Mouse (Mus musculus): ENCODE measurements around the gene Pin1. TPM values are rescaled to one million over a fixed set of nuclear protein-coding genes. Genes with fewer than 3 reads are reported as not detected.
"Not testable (repeated sequence)": the region's sequence is repeated elsewhere in the genome, so short reads cannot be mapped to it uniquely, and the experiment has no call there.

Pin1 gene
- 48.3 and 52.3 TPM in 2 replicates for polyA plus RNA-seq (2015; fragmentation: Nextera tagmentation; extraction: Ambion mirVana)

DNA sequence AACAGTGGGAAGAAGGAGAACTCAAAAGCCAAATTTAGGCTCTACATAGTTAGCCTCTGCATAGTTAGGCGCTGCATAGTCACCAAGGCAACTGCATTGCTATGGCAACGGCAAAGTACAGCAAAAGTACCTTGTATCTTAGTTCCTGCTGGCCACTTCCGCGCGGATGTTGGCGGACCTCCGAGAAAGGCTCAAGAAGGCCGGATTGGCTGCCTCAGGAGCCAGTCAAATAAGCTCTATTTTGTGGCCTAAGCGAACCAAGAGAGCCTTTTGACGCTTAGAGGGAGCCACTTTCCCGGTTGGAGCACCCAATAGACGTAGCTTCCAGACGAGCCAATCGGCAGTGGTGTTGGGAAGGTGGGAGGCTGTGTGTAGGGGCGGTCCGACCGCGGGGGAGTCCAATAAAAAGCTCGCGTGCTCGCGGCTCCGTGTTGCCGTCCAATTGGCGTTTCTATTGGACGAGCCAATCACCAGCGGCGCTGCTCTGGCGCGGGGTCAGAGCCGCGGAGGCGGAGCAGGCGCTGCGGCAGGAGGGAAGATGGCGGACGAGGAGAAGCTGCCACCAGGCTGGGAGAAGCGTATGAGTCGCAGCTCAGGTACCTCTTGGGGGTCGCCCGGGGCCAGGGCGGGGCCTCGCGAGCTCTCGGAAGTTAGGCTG is at the start of gene Pin1:
Pin1 (plus strand) TSS at position 494 of the 658 bp plus-strand sequence.
- ATAC-seq (ENCODE audit: insufficient number of reproducible peaks, insufficient read depth, low FRiP score, low TSS enrichment, low read depth): peak; percentile 99
- WGBS: under 1% methylated on average over 45 of the region's 45 CpGs
- Histone ChIP-seq H3K27me3 (no peaks in the 10 kb centered on the region), H3K4me2 (peak within 1 kb of the TSS; percentile 76), H3K9me3 (no peaks in the 10 kb centered on the region), H3K4me1 (peaks cover 28% of the 10 kb centered on the region), H3K27ac (peak within 1 kb of the TSS; percentile 36; the same call in 1 of the 2 replicates), H3K4me3 (peak within 1 kb of the TSS; percentile 97), H3K36me3 (peaks cover 59% of the 10 kb centered on the region), H3K9ac (peak within 1 kb of the TSS; percentile 91)

DNA sequence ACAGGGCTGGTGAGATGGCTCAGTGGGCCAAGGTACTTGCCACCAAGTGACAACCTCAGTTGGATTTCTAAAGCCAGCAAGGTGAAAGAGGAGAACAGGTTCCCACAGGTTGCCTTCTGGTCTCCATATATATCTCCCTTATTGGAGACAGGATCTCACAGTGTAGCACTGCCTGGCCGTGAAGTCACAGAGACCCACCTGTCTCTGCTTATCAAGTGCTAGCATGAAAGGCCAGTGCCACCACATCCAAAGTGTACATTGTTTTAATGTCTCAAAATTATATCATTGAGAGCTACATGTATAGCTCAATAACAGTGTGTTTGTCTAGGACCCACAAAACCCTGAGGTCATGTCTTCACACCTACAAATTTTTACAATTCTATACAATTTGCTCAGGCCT is 45.6 kb upstream of the Pin1 start:
- WGBS: 89% methylated on average over 1 of the region's 1 CpGs
- Histone ChIP-seq H3K9me3 (no peaks in the 10 kb centered on the region), H3K9ac (no peak overlapping the region), H3K27ac (no peak overlapping the region), H3K4me3 (no peak overlapping the region; the same call in 1 of the 2 replicates), H3K4me2 (peak overlapping the region; percentile 64), H3K27me3 (no peaks in the 10 kb centered on the region), H3K4me1 (0 out of 2 replicates have a peak, but pooled peaks cover 4% of the 10 kb centered on the region), H3K36me3 (peaks cover 23% of the 10 kb centered on the region)
- no peak for ATAC-seq (ENCODE audit: insufficient number of reproducible peaks, insufficient read depth, low FRiP score, low TSS enrichment, low read depth)

DNA sequence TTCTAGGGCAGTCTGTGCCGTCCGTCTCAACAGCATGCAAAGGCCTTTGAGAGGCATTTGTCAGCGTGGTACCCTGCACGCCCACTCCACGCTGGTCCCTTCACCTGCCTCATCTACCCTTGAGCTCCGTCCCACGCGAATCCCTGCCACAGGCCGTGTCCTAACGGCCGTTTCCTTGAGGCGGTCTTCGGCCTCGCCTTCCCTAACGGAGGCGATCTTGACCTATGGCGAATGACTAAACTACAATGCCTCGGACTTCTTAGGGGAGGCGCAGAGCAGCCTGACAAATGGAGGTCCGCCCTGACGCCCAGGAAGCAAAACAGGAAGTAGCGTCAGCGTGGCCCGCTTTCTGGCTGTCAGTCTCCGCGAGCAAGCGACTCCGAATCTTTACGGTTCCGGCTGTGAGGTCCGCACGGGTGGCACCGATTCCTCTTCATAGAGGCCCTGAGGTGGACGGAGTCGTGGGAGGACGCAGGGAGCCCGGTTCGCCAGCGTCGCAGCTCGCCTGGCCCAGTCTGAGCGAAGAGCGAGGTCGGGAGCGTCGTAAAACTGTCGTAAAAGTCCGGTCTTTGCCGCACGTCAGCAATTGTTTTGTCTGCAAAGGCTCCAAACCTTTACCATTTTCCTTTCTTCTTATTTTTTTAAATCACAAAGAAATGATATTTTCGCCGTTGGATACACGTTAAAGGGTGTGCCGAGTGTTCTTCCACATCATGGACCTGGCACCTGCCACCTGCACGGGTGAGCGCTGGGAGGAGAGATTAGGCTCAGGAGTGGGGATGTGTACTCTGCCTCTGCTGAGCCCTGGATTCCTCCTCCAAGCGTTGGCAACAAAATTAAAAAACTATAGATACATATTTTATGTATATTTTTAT is 44.6 kb upstream of the Pin1 start:
- Histone ChIP-seq H3K9ac (peak overlapping the region; percentile 91), H3K4me1 (0 out of 2 replicates have a peak, but pooled peaks cover 4% of the 10 kb centered on the region), H3K4me2 (peak overlapping the region; percentile 64), H3K27me3 (no peaks in the 10 kb centered on the region), H3K4me3 (peak overlapping the region; percentile 77), H3K27ac (peak overlapping the region; percentile 98), H3K36me3 (peaks cover 18% of the 10 kb centered on the region), H3K9me3 (no peaks in the 10 kb centered on the region)
- peak; percentile 81 for ATAC-seq (ENCODE audit: insufficient number of reproducible peaks, insufficient read depth, low FRiP score, low TSS enrichment, low read depth)
- WGBS: under 1% methylated on average over 57 of the region's 57 CpGs

DNA sequence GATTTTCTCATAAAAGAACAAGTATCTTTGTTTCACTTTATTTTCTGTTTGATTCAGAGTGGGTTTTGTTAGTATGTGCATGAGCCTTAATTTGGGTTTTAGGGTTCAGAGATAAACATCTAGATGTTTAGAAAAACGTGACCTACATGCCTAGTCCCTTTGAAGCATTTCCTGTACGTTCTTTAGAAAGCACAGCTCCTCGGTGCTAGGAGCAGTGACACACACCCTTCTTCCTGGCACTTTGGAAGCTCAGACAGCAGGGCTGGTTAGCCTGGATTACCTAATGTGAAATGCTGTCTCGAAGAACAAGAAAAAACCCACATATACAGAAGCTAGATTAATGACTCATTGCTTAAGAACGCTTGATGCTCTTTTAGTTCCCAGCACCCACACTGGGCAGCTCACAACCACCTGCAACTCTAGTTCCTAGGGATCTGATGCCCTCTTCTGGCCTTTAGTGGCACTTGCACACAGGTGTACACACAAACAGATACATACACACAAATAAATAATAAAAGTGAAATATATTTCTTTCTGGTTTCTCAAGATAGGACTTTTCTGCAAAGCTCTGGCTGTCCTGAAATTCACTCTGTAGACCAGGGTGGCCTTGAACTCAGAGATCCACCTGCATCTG is 41.9 kb upstream of the Pin1 start:
- no peak for ATAC-seq (ENCODE audit: insufficient number of reproducible peaks, insufficient read depth, low FRiP score, low TSS enrichment, low read depth)
- 86% methylated on average over 5 of the region's 5 CpGs for WGBS

DNA sequence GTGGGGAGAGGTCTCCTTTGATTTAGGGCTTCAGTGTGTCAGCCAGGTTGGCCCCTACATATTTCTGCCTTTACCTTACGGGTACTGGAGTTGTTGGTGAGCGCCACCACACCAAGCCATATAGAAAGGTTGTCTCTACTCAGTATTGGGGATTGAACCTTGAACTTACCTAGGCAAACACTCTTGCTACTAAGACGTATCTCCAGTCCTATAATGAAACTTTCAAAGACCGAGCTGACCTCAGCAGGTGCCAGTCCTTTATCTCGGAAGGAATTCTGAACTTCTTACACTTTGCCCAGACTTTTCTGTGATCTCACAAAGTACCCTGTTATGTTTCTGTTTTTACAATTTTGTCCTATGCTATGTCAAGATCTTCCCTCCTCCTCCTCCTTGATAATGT is 39.9 kb upstream of the Pin1 start:
- Histone ChIP-seq H3K27me3 (no peaks in the 10 kb centered on the region), H3K4me1 (no peaks in the 10 kb centered on the region), H3K9ac (no peak overlapping the region), H3K36me3 (peaks cover 18% of the 10 kb centered on the region), H3K4me3 (no peak overlapping the region), H3K9me3 (no peaks in the 10 kb centered on the region), H3K4me2 (no peak overlapping the region), H3K27ac (no peak overlapping the region)
- no peak for ATAC-seq (ENCODE audit: insufficient number of reproducible peaks, insufficient read depth, low FRiP score, low TSS enrichment, low read depth)
- WGBS: 85% methylated on average over 5 of the region's 5 CpGs

More for the DNA sequence above, 41.9 kb upstream of the Pin1 start:
- Histone ChIP-seq H3K9me3 (no peaks in the 10 kb centered on the region), H3K4me3 (no peak overlapping the region), H3K27me3 (no peaks in the 10 kb centered on the region), H3K9ac (no peak overlapping the region), H3K36me3 (peaks cover 18% of the 10 kb centered on the region), H3K4me2 (no peak overlapping the region), H3K4me1 (0 out of 2 replicates have a peak, but pooled peaks cover 4% of the 10 kb centered on the region), H3K27ac (no peak overlapping the region)

DNA sequence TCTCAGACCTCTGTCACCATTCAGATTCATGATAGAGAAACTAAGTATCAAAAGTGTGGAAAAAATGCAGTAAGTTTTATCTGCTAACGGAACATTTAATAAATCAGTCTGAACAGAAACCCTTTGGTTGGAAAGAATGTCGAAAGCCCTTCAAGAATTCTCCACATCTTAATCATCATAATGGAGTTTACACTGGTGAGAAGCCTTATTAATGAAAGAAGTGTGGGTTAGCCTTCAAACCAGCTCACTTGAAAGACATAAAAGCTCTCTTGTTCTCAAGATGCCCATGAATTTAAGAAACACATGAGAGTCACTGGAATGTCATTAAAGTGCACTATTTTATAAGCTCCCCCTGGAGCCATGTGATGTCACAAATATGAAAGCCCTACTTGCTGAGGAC is 35.2 kb upstream of the Pin1 start:
- H3K4me3 ChIP-seq: no peak overlapping the region
- H3K9ac ChIP-seq: no peak overlapping the region
- no peak for ATAC-seq (ENCODE audit: insufficient number of reproducible peaks, insufficient read depth, low FRiP score, low TSS enrichment, low read depth)
- no peak overlapping the region for H3K27ac ChIP-seq
- H3K4me1 ChIP-seq: no peaks in the 10 kb centered on the region
- WGBS: 87% methylated on average over 2 of the region's 2 CpGs
- no peaks in the 10 kb centered on the region for H3K9me3 ChIP-seq
- H3K4me2 ChIP-seq: no peak overlapping the region
- no peaks in the 10 kb centered on the region for H3K27me3 ChIP-seq
- peaks cover 7% of the 10 kb centered on the region; the same call in 1 of the 2 replicates for H3K36me3 ChIP-seq

DNA sequence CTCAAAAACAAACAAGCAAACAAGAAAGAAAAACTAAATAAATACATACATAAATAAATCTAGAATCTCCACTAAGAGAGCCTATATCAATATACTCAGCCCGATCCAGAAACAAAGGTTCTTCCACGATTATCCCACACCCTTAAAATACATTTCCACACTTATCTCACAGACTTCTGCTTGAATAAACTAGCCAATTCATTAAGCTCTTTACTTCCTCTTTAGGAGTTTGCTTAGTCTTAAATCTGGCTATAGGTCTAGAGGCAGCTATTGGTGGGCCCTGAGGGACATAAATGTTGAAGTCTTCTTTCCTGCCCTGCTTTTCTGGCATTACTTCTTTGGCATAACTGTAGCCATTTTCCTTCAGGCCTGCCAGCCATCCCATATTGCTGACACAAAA is 20.6 kb upstream of the Pin1 start:
- WGBS: 94% methylated on average over 2 of the region's 2 CpGs
- Histone ChIP-seq H3K9ac (no peak overlapping the region), H3K9me3 (no peaks in the 10 kb centered on the region), H3K27ac (no peak overlapping the region), H3K4me2 (no peak overlapping the region), H3K4me3 (no peak overlapping the region), H3K27me3 (no peaks in the 10 kb centered on the region), H3K36me3 (peaks cover 3% of the 10 kb centered on the region; the same call in 1 of the 2 replicates), H3K4me1 (no peaks in the 10 kb centered on the region)
- ATAC-seq (ENCODE audit: insufficient number of reproducible peaks, insufficient read depth, low FRiP score, low TSS enrichment, low read depth): no peak

DNA sequence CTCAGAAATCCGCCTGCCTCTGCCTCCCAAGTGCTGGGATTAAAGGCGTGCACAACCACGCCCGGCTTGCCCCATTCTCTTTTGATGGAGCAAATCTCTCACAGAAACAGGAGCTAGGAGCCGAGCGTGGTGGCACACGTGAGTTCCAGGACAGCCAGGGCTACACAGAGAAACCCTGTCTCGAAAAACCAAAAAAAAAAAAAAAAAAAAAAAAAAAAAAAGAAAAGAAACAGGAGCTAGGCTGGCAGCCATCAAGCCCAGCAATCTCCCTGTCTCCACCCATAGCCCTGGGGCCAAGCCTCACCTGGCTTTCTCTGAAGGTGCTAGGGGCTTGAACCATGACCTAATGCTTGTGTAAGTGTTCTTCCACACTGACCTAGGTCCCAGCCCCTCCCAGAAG is 16.2 kb upstream of the Pin1 start:
- not testable (repeated sequence) for H3K4me2 ChIP-seq; H3K4me3 ChIP-seq; ATAC-seq (ENCODE audit: insufficient number of reproducible peaks, insufficient read depth, low FRiP score, low TSS enrichment, low read depth); H3K27ac ChIP-seq; H3K27me3 ChIP-seq; H3K9me3 ChIP-seq; H3K9ac ChIP-seq; H3K4me1 ChIP-seq
- 86% methylated on average over 8 of the region's 8 CpGs for WGBS
- H3K36me3 ChIP-seq: peaks cover 29% of the 10 kb centered on the region

DNA sequence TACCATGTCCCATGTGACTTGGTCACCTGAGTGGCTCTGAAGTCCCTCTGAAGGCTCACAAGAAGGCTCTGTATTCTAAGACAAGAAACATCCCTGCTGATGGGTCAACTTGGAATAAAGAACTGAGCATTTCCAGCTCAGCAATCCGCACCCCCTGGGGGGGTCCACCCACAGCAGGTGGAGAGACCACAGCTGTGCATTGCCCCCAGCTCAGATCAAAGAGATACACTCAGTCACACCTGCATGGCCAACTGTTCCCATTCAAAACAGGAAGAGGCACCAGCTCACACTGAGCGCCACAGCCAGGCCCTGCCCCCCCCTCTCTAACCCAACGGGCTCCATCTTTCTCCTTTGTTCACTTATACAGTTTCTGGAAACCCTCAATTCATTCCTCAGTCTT is 15.6 kb upstream of the Pin1 start:
- Histone ChIP-seq H3K36me3 (peaks cover 29% of the 10 kb centered on the region), H3K9ac (no peak overlapping the region), H3K4me1 (peaks cover 7% of the 10 kb centered on the region), H3K27ac (no peak overlapping the region), H3K4me2 (no peak overlapping the region), H3K27me3 (no peaks in the 10 kb centered on the region), H3K9me3 (no peaks in the 10 kb centered on the region), H3K4me3 (no peak overlapping the region)
- no peak for ATAC-seq (ENCODE audit: insufficient number of reproducible peaks, insufficient read depth, low FRiP score, low TSS enrichment, low read depth)
- WGBS: 80% methylated on average over 3 of the region's 3 CpGs

DNA sequence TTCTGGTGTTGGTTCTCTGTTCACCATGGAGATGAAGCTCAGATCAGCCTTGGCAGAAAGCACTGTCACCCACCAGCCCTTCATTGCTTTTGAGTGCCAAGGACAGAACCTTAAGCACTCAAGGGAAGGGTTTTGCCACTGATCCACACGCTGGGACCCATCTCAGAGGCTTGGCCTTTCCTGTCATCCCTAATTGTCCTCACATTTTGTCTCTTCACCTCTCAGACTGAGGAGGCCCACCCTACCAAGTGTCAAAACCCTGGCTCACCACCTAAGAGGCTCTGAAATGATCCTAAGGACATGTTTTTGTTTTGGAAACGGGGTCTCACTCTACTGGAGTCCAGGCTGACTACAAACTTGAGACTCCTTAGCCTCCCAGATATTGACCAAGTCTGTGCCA is 15.1 kb upstream of the Pin1 start:
- Histone ChIP-seq H3K4me2 (no peak overlapping the region), H3K9me3 (no peaks in the 10 kb centered on the region), H3K9ac (no peak overlapping the region), H3K27me3 (no peaks in the 10 kb centered on the region), H3K36me3 (peaks cover 29% of the 10 kb centered on the region), H3K4me1 (peaks cover 12% of the 10 kb centered on the region), H3K4me3 (no peak overlapping the region), H3K27ac (no peak overlapping the region)
- ATAC-seq (ENCODE audit: insufficient number of reproducible peaks, insufficient read depth, low FRiP score, low TSS enrichment, low read depth): no peak
- 87% methylated on average over 2 of the region's 2 CpGs for WGBS

DNA sequence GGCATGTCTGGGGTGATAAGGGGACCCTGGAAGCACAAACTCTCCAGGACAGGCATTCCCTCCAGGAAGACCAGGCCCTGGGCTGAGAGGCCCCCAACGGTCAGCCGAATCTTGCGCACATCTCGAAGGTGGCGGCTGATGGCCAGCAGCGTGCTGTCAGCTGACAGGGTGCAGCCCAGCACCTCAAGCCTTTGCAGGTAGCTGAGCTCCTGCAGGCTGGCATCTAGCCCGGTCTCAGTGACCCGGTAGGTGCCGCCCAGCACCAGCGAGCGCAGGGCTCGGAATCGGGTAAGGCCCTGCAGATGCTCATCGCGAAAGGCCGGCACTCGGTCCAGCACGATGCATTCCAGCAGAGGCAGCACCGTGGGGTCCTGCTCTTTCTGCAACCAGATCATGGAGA is 13.3 kb upstream of the Pin1 start:
- Histone ChIP-seq H3K9ac (no peak overlapping the region), H3K4me2 (no peak overlapping the region), H3K4me3 (no peak overlapping the region), H3K9me3 (no peaks in the 10 kb centered on the region), H3K27me3 (no peaks in the 10 kb centered on the region), H3K27ac (no peak overlapping the region), H3K4me1 (peaks cover 14% of the 10 kb centered on the region), H3K36me3 (peaks cover 29% of the 10 kb centered on the region)
- whole genome bisulfite sequencing: 95% methylated on average over 19 of the region's 19 CpGs
- ATAC-seq (ENCODE audit: insufficient number of reproducible peaks, insufficient read depth, low FRiP score, low TSS enrichment, low read depth): no peak
